Mouse (Mus musculus) ovary, postnatal 14 days (tissue): Measurements from ENCODE around the gene Wdfy1.

ENCODE experiments used
- DNase-seq: peaks from one replicate; pipeline ENCODE4 v3.0.0; 2022; ENCODE audit warnings: low spot score

Gene Wdfy1

GRCm38 (mm10) chr1:79775927-79776458 is at the start of gene Wdfy1, which contains the start of gene Mrpl44:
TSS of gene Wdfy1 (minus strand) at chr1:79776143.
TSS of gene Mrpl44 (plus strand) at chr1:79776018.
- DNase-seq: peak; percentile 99

- DNase-seq: no peak
Observed at GRCm38 (mm10) chr1:79823951-79824633, 48.1 kb upstream of the Wdfy1 start.

GRCm38 (mm10) chr1:79822806-79823525 is 47.0 kb upstream of the Wdfy1 start:
- peak; percentile 34 for DNase-seq

- DNase-seq: no peak
Observed at GRCm38 (mm10) chr1:79819296-79819879, 43.4 kb upstream of the Wdfy1 start.

GRCm38 (mm10) chr1:79815446-79815845 is 39.5 kb upstream of the Wdfy1 start:
- DNase-seq: no peak

- no peak for DNase-seq
Observed at GRCm38 (mm10) chr1:79809447-79809846, 33.5 kb upstream of the Wdfy1 start.

DNA sequence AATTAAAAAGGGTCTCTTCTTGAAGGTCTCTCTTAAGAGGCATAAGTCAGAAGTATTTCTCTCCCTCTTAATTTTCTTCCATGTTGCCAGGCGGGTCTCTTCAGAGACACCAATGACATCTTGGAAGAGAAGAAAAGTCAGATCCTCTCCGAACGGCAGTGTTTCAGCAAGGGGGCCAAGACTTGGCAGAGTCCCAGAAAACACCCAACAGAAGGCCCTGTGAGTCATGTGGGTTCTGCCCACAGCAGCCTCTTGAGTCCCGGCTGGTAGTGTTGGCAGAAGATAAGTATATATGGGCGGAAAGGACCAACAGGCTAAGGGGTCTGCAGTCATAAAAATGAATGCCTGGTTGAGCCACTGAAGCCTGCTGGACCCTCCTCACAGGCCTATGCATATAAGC is 30.9 kb upstream of the Wdfy1 start:
- no peak for DNase-seq

GRCm38 (mm10) chr1:79803614-79804013 is 27.7 kb upstream of the Wdfy1 start:
- no peak for DNase-seq

GRCm38 (mm10) chr1:79802858-79803427 is 27.0 kb upstream of the Wdfy1 start:
- DNase-seq: no peak

- DNase-seq: no peak
Observed at GRCm38 (mm10) chr1:79797084-79797483, 21.1 kb upstream of the Wdfy1 start.

DNA sequence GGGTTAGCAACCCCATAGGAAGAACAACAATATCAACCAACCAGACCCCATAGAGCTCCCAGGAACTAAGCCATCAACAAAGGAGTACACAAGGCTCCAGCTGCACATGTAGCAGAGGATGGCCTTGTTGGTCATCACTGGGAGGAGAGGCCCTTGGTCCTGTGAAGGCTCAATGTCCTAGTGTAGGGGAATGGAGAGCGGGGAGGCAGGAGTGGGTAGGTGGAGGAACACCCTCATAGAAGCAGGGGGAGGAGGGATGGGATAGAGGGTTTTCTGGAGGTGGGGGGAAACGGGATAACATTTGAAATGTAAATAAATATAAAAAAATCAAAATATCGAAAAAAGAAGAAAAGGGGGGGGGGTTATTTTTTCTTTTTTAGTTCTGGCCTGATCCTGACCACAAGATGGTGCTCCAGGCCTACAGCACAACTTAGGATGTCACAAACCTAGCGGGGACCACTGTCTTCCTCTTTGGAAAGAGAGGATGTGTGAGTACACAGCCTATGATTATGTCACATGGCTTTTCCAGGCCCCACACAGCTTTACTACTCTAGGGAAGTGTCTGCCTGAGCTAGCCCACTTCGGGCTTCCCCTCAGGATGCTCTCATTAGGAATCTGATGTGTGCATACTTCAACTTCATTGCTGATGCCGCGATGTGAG is 10.5 kb upstream of the Wdfy1 start:
- peak; percentile 7 for DNase-seq

- no peak for DNase-seq
Observed at GRCm38 (mm10) chr1:79782433-79782832, 6.5 kb upstream of the Wdfy1 start.

- no peak for DNase-seq
Observed at GRCm38 (mm10) chr1:79778011-79778410, 2.1 kb upstream of the Wdfy1 start.

DNA sequence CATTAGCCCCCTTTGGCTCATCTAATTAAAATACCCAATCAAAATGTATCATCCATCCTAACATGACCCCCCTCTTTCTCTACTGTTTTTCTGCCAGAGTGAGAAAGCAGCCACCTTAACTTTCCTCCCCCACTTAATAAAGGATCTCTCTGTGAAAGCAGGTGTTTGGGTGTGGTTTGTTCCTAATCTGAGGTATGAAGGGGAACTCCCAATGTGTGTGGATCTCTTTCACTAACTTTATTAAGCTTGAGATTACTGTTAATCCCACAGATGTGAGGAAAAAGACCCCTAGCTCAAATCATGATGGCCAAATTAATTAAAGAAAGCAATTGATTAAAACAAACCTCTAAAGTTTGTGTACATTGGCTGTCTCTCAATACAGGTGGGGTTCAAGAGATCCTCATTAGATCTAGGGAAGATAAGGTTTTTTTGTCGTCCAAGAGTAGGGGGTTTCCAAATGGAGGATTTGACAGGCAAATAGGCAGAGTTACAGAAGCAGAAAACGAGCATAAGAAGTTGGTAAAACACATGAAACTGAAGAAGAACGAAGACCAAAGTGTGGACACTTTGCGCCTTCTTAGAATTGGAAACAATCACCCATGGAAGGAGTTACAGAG is 1.7 kb downstream of the Wdfy1 start:
- DNase-seq: no peak

DNA sequence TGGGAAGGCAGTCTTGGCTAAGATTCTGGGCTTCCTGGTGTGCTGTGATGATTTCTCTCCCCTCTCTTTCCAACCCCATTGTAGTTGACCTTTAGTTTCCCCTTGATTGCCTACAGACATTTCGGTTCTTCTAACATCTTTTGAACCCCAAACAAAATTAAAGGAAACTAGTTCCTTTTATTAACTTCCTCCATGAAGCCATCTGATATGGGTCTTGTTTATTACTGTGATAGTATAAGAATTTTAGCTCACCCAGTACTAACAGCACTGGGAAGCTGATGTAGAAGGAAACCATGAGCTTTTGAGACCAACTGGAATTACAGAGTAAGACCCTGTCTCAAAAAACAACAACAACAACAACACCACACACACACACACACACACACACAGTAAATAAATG is 7.7 kb downstream of the Wdfy1 start:
- DNase-seq: no peak

- DNase-seq: no peak
Observed at GRCm38 (mm10) chr1:79764483-79764882, 11.5 kb downstream of the Wdfy1 start.

- no peak for DNase-seq
Observed at GRCm38 (mm10) chr1:79764031-79764430, 11.9 kb downstream of the Wdfy1 start.

GRCm38 (mm10) chr1:79762282-79763250 is 13.4 kb downstream of the Wdfy1 start:
- no peak for DNase-seq

- DNase-seq: no peak
Observed at GRCm38 (mm10) chr1:79761917-79762271, 14.0 kb downstream of the Wdfy1 start.

DNA sequence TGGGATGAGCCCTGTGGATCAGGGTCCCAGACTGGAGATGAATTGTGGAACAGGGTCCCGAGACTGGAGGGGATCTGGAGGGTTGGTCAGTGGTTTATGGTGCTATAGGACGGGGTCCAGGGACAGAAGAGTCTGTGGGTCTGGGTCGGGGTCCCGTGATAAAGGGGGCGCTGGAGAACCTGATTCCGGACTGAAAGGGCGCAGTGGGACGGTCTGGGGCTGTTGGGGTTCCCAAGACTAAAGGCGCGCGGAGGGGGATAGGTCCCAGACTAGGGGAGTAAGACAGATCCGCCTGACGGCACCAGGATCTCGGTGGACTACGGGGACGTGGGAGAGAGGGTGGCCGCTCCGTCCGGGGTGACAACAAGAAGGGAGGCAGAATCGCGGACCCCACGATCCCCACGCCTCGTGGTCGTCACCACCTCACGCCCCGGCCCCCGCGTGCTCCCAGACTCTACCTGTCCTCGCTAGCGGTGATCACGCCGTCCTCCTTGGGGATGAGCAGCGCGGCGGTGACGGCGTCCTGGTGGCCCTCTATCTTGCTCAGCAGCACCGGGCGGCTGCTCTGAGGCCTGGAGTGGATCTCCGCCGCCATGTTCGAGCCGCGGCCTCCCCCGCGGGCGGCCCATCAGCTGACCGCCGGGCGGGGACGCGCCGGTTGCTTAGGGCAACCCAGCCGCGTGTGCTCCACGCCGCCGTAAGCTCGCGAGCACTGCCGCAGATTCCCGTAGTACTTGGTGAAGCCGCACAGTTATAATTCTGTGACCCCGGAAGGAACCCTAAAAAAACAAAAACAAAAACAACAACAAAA is 14.6 kb downstream of the Wdfy1 start:
- DNase-seq: peak; percentile 66
